Mouse (Mus musculus) CH12.LX (cell line): ENCODE measurements around the gene Zfp580. TPM values are rescaled to one million over a fixed set of nuclear protein-coding genes. Genes with fewer than 3 reads are reported as not detected.
A peak's percentile ranks its signal among the peaks of the same experiment; 100 is the strongest.

ENCODE experiments used
- DNase-seq: peaks from one replicate; pipeline ENCODE4 v3.0.0-alpha.2; 2013; ENCODE audit errors: extremely low read depth
- H3K27ac ChIP-seq: 2 replicates; pipeline ENCODE4 v1.5.1; 2012; ENCODE audit warnings: low read depth, mild to moderate bottlenecking, control low read depth, moderate library complexity; ENCODE audit not compliant: insufficient read depth
- H3K27me3 ChIP-seq: replicated peaks from 2 replicates; pipeline ENCODE3; 2012; ENCODE audit warnings: inconsistent platforms
- H3K36me3 ChIP-seq, 2 experiments: replicated peaks in 1 of 2; 2 replicates each; pipeline versions ENCODE3 to v1.6.1; 2012; ENCODE audit warnings: inconsistent platforms in 1 of 2, low read length in 1 of 2, mild to moderate bottlenecking in 1 of 2, mixed read lengths in 1 of 2, moderate library complexity in 1 of 2; ENCODE audit not compliant: control insufficient read depth in 1 of 2, insufficient read depth in 1 of 2
- H3K4me1 ChIP-seq, 2 experiments: 2 replicates each; pipeline ENCODE4 v1.6.1; 2012; ENCODE audit warnings: inconsistent platforms in 1 of 2, moderate library complexity in 1 of 2; ENCODE audit not compliant: insufficient read depth in 2 of 2, control insufficient read depth in 1 of 2
- H3K4me2 ChIP-seq: 2 replicates; pipeline ENCODE4 v1.6.1; 2012; ENCODE audit warnings: low read depth, mild to moderate bottlenecking, control low read depth; ENCODE audit not compliant: poor library complexity, insufficient read depth, severe bottlenecking
- H3K4me3 ChIP-seq, 3 experiments: fragments of 150-350 bp in 1 of 3; sonication (generic) in 1 of 3; replicated peaks in 1 of 3; 2 replicates each; pipeline versions ENCODE3 to v1.5.1; 2011 to 2012; ENCODE audit warnings: low read depth in 2 of 3, low read length in 2 of 3, mild to moderate bottlenecking in 2 of 3, moderate library complexity in 2 of 3, control low read depth in 1 of 3, improper control_type of control experiment in 1 of 3, inconsistent platforms in 1 of 3, mixed read lengths in 1 of 3; ENCODE audit not compliant: poor library complexity in 1 of 3
- H3K79me2 ChIP-seq: replicated peaks from 2 replicates; pipeline ENCODE4 v1.6.1; 2012; ENCODE audit warnings: mild to moderate bottlenecking, moderate library complexity; ENCODE audit not compliant: control insufficient read depth, poor library complexity, insufficient read depth, severe bottlenecking; ENCODE audit errors: extremely low read depth
- H3K9ac ChIP-seq: 2 replicates; pipeline ENCODE4 v1.6.1; 2012; ENCODE audit warnings: low read depth, mild to moderate bottlenecking, control low read depth, moderate library complexity; ENCODE audit not compliant: insufficient read depth
- H3K9me3 ChIP-seq: replicated peaks from 2 replicates; pipeline ENCODE3; 2012; ENCODE audit warnings: low read length, inconsistent platforms, mixed read lengths
- BHLHE40 ChIP-seq: IDR thresholded peaks from 2 replicates; pipeline ENCODE4 v1.6.1; 2011; ENCODE audit warnings: mild to moderate bottlenecking, low read depth, low read length, improper control_type of control experiment
- CHD1 ChIP-seq: IDR thresholded peaks from 2 replicates; pipeline ENCODE4 v1.6.1; 2012; ENCODE audit warnings: low read depth, low read length, improper control_type of control experiment, inconsistent platforms
- CHD2 ChIP-seq: IDR thresholded peaks from 2 replicates; pipeline ENCODE4 v1.6.1; 2011; ENCODE audit warnings: low read length, improper control_type of control experiment
- CTCF ChIP-seq, 2 experiments: IDR thresholded peaks in 1 of 2; conservative IDR thresholded peaks in 1 of 2; 2 replicates each; pipeline ENCODE4 v1.5.1; 2011 to 2012; ENCODE audit warnings: low read depth in 2 of 2, low read length in 2 of 2, improper control_type of control experiment in 1 of 2, inconsistent platforms in 1 of 2, mild to moderate bottlenecking in 1 of 2, moderate library complexity in 1 of 2
- E2F4 ChIP-seq: IDR thresholded peaks from 2 replicates; pipeline ENCODE4 v1.6.1; 2011; ENCODE audit warnings: low read depth, low read length, improper control_type of control experiment; ENCODE audit not compliant: insufficient replicate concordance
- ELF1 ChIP-seq: IDR thresholded peaks from 2 replicates; pipeline ENCODE4 v1.6.1; 2014; ENCODE audit warnings: low read depth, mild to moderate bottlenecking, inconsistent platforms, low read length, improper control_type of control experiment
- EP300 ChIP-seq: IDR thresholded peaks from 2 replicates; pipeline ENCODE4 v1.6.1; 2011; ENCODE audit warnings: low read length, improper control_type of control experiment
- ETS1 ChIP-seq: conservative IDR thresholded peaks from 2 replicates; pipeline ENCODE4 v1.6.1; 2012; ENCODE audit warnings: low read depth, mild to moderate bottlenecking, inconsistent platforms, low read length, improper control_type of control experiment, moderate library complexity
- GABPA ChIP-seq: IDR thresholded peaks from 2 replicates; pipeline ENCODE4 v1.6.1; 2012; ENCODE audit warnings: low read depth, low read length, improper control_type of control experiment, inconsistent platforms; ENCODE audit not compliant: insufficient replicate concordance
- HCFC1 ChIP-seq: IDR thresholded peaks from 2 replicates; pipeline ENCODE4 v1.6.1; 2012; ENCODE audit warnings: low read depth, mild to moderate bottlenecking, inconsistent platforms, low read length, improper control_type of control experiment
- IRF4 ChIP-seq: IDR thresholded peaks from 2 replicates; pipeline ENCODE4 v1.6.1; 2014; ENCODE audit warnings: low read depth, mild to moderate bottlenecking, inconsistent platforms, low read length, improper control_type of control experiment
- JUN ChIP-seq: IDR thresholded peaks from 2 replicates; pipeline ENCODE4 v1.6.1; 2011; ENCODE audit warnings: low read depth, mild to moderate bottlenecking, low read length, improper control_type of control experiment, moderate library complexity; ENCODE audit not compliant: insufficient read depth
- JUND ChIP-seq: conservative IDR thresholded peaks from 2 replicates; pipeline ENCODE4 v1.6.1; 2011; ENCODE audit warnings: low read depth, low read length, improper control_type of control experiment
- KAT2A ChIP-seq: IDR thresholded peaks from 2 replicates; pipeline ENCODE4 v1.6.1; 2012; ENCODE audit warnings: low read length, improper control_type of control experiment, inconsistent platforms; ENCODE audit not compliant: insufficient replicate concordance
- MAFK ChIP-seq: IDR thresholded peaks from 2 replicates; pipeline ENCODE4 v1.6.1; 2011; ENCODE audit warnings: low read length, improper control_type of control experiment; ENCODE audit not compliant: insufficient replicate concordance
- MAX ChIP-seq: IDR thresholded peaks from 2 replicates; pipeline ENCODE4 v1.6.1; 2011; ENCODE audit warnings: low read length, improper control_type of control experiment
- MAZ ChIP-seq: IDR thresholded peaks from 2 replicates; pipeline ENCODE4 v1.6.1; 2012; ENCODE audit warnings: low read depth, mild to moderate bottlenecking, inconsistent platforms, low read length, improper control_type of control experiment, moderate library complexity
- MEF2A ChIP-seq: IDR thresholded peaks from 2 replicates; pipeline ENCODE4 v1.6.1; 2014; ENCODE audit warnings: low read depth, mild to moderate bottlenecking, inconsistent platforms, low read length, improper control_type of control experiment, borderline replicate concordance
- MXI1 ChIP-seq: IDR thresholded peaks from 2 replicates; pipeline ENCODE4 v1.6.1; 2011; ENCODE audit warnings: mild to moderate bottlenecking, low read depth, low read length, improper control_type of control experiment
- MYC ChIP-seq: IDR thresholded peaks from 2 replicates; pipeline ENCODE4 v1.6.1; 2011; ENCODE audit warnings: low read depth, mild to moderate bottlenecking, improper control_type of control experiment, low read length
- NELFE ChIP-seq: IDR thresholded peaks from 2 replicates; pipeline ENCODE4 v1.6.1; 2011; ENCODE audit warnings: low read depth, low read length, improper control_type of control experiment
- NRF1 ChIP-seq: IDR thresholded peaks from 2 replicates; pipeline ENCODE4 v1.6.1; 2014; ENCODE audit warnings: low read depth, mild to moderate bottlenecking, inconsistent platforms, low read length, improper control_type of control experiment, moderate library complexity
- PAX5 ChIP-seq: IDR thresholded peaks from 2 replicates; pipeline ENCODE4 v1.6.1; 2012; ENCODE audit warnings: low read length, inconsistent platforms, mixed read lengths
- POLR2A ChIP-seq: IDR thresholded peaks from 2 replicates; pipeline ENCODE4 v1.6.1; 2011; ENCODE audit warnings: low read depth, mild to moderate bottlenecking, improper control_type of control experiment, low read length
- POLR2AphosphoS2 ChIP-seq: IDR thresholded peaks from 2 replicates; pipeline ENCODE4 v1.6.1; 2011; ENCODE audit warnings: low read depth, low read length, improper control_type of control experiment
- RAD21 ChIP-seq: IDR thresholded peaks from 2 replicates; pipeline ENCODE4 v1.6.1; 2011; ENCODE audit warnings: low read depth, mild to moderate bottlenecking, low read length, improper control_type of control experiment, moderate library complexity
- RCOR1 ChIP-seq: conservative IDR thresholded peaks from 2 replicates; pipeline ENCODE4 v1.6.1; 2012; ENCODE audit warnings: low read depth, mild to moderate bottlenecking, inconsistent platforms, low read length, improper control_type of control experiment
- SIN3A ChIP-seq: IDR thresholded peaks from 2 replicates; pipeline ENCODE4 v1.6.1; 2012; ENCODE audit warnings: low read length, improper control_type of control experiment, inconsistent platforms
- SMC3 ChIP-seq: IDR thresholded peaks from 2 replicates; pipeline ENCODE4 v1.6.1; 2011; ENCODE audit warnings: low read depth, low read length, improper control_type of control experiment
- TBP ChIP-seq: conservative IDR thresholded peaks from 2 replicates; pipeline ENCODE4 v1.6.1; 2011; ENCODE audit warnings: low read depth, low read length, improper control_type of control experiment
- TCF12 ChIP-seq: IDR thresholded peaks from 2 replicates; pipeline ENCODE4 v1.6.1; 2014; ENCODE audit warnings: low read depth, mild to moderate bottlenecking, inconsistent platforms, low read length, improper control_type of control experiment
- UBTF ChIP-seq: IDR thresholded peaks from 2 replicates; pipeline ENCODE4 v1.6.1; 2012; ENCODE audit warnings: low read depth, mild to moderate bottlenecking, inconsistent platforms, low read length, improper control_type of control experiment, moderate library complexity
- USF1 ChIP-seq: IDR thresholded peaks from 2 replicates; pipeline ENCODE4 v1.6.1; 2014; ENCODE audit warnings: low read depth, mild to moderate bottlenecking, inconsistent platforms, low read length, improper control_type of control experiment
- USF2 ChIP-seq: conservative IDR thresholded peaks from 2 replicates; pipeline ENCODE4 v1.6.1; 2011; ENCODE audit warnings: low read depth, low read length, improper control_type of control experiment
- ZC3H11A ChIP-seq: IDR thresholded peaks from 2 replicates; pipeline ENCODE4 v1.6.1; 2012; ENCODE audit warnings: low read depth, mild to moderate bottlenecking, inconsistent platforms, low read length, improper control_type of control experiment
- ZKSCAN1 ChIP-seq: IDR thresholded peaks from 2 replicates; pipeline ENCODE4 v1.6.1; 2012; ENCODE audit warnings: low read depth, inconsistent platforms, low read length, improper control_type of control experiment, borderline replicate concordance
- ZMIZ1 ChIP-seq: IDR thresholded peaks from 2 replicates; pipeline ENCODE4 v1.6.1; 2012; ENCODE audit warnings: low read depth, mild to moderate bottlenecking, inconsistent platforms, low read length, improper control_type of control experiment
- ZNF384 ChIP-seq: IDR thresholded peaks from 2 replicates; pipeline ENCODE4 v1.6.1; 2012; ENCODE audit warnings: low read depth, low read length, improper control_type of control experiment, inconsistent platforms
- dilution Hi-C: fragments of 300-500 bp; cut with MboI; formaldehyde crosslinking; loops from 2 replicates; pipeline ENCODE4 v1.14.3; 2020; ENCODE audit warnings: low sequenced_read_pairs; ENCODE audit not compliant: extremely low pct_unique_long_range_greater_than_20kb, extremely low pct_ligation_motif_present
- in situ Hi-C: fragments of 300-500 bp; cut with MboI; formaldehyde crosslinking; loops from 3 replicates; pipeline ENCODE4 v1.14.3; 2019; ENCODE audit warnings: low sequenced_read_pairs, low pct_ligation_motif_present, low pct_unique_long_range_greater_than_20kb, mixed read lengths
- polyA plus RNA-seq: library from polyadenylated mRNA; unstranded; fragments of >175 nt; gene quantifications from 2 replicates; pipeline ENCODE4 v1.2.1, GENCODE M21; 2012; ENCODE audit warnings: low read depth; ENCODE audit not compliant: insufficient read length
- total RNA-seq, 2 experiments: library from RNA; depleted of rRNA; stranded (reverse); fragments of 300-350 nt in 1 of 2; fragments of >200 nt in 1 of 2; gene quantifications; 2 replicates each; pipeline ENCODE4 v1.2.3; 2012 to 2014

The Zfp580 gene
- total and polyA plus RNA-seq, 3 experiments: 1.2 to 15.6 (median 2.6) TPM

- in situ Hi-C loops: loop anchor here (5.0 kb wide), 1 partner anchor 66 kb away; the partner anchor contains the start of gene Rasl2-9
- Histone ChIP-seq H3K9me3 (no peaks in the 10 kb centered on the region), H3K4me2 (peak overlapping the region; percentile 76), H3K4me1 (peaks cover 2 to 47% of the 10 kb centered on the region in 2 experiments; a peak in 3 of 4 replicates), H3K27ac (peak overlapping the region; percentile 90), H3K36me3 (peaks cover 4 to 25% of the 10 kb centered on the region in 2 experiments), H3K27me3 (no peaks in the 10 kb centered on the region), H3K4me3 (peak overlapping the region; percentile 67 to 90 (median 73)), H3K9ac (peak overlapping the region; percentile 92), H3K79me2 (peaks cover 35% of the 10 kb centered on the region)
- TF ChIP-seq MAX (no peak; the same call in 1 of the 2 replicates), RCOR1 (no peak), ZMIZ1 (peak; percentile 56; the same call in 1 of the 2 replicates), USF2 (no peak), MYC (peak; percentile 85; the same call in 1 of the 2 replicates), MAFK (no peak), ETS1 (no peak), MAZ (peak; percentile 85), E2F4 (no peak), SIN3A (peak; percentile 69; the same call in 1 of the 2 replicates), NRF1 (peak; percentile 95), ZC3H11A (no peak), USF1 (no peak), EP300 (no peak), TBP (peak; percentile 58; the same call in 1 of the 2 replicates), CHD1 (no peak), RAD21 (peak; percentile 24), KAT2A (peak; percentile 54; the same call in 1 of the 2 replicates), BHLHE40 (peak; percentile 93), JUN (no peak), NELFE (peak; percentile 40; the same call in 1 of the 2 replicates), ZKSCAN1 (no peak), PAX5 (no peak), CTCF (conservative IDR thresholded peaks at IDR 0.05 in 1 of 2, IDR thresholded peaks at IDR 0.05 in 1 of 2; ENCODE audit: low read depth in 2 of 2, low read length in 2 of 2) (peak in 1 of 2 experiments; percentile 77; a peak in 3 of 4 replicates), MXI1 (peak; percentile 92), JUND (no peak), POLR2AphosphoS2 (no peak), POLR2A (peak; percentile 64), ZNF384 (no peak), MEF2A (peak; percentile 55; the same call in 1 of the 2 replicates), GABPA (no peak), ELF1 (peak; percentile 76), CHD2 (peak; percentile 77; the same call in 1 of the 2 replicates), SMC3 (peak; percentile 64), UBTF (no peak), IRF4 (peak; percentile 7; the same call in 1 of the 2 replicates), TCF12 (no peak; the same call in 1 of the 2 replicates), HCFC1 (peak; percentile 37)
- peak; percentile 97 for DNase-seq
- dilution Hi-C loops: no loop called here
Observed at GRCm38 (mm10) chr7:5060944-5061773, 9.8 kb downstream of the Zfp580 start.
